Mouse (Mus musculus) small intestine, adult 2 months (tissue): ENCODE measurements around the gene Prodh2. TPM values are rescaled to one million over a fixed set of nuclear protein-coding genes. Genes with fewer than 3 reads are reported as not detected.

Experiments used
- H3K27ac ChIP-seq: fragments of 200-500 bp; 2 replicates; pipeline ENCODE4 v1.5.1; 2012; ENCODE audit warnings: low read depth, low read length, control low read depth, inconsistent platforms; ENCODE audit not compliant: insufficient read depth
- H3K27me3 ChIP-seq: fragments of 200-500 bp; 2 replicates; pipeline ENCODE4 v1.6.1; 2012; ENCODE audit warnings: mild to moderate bottlenecking, moderate library complexity, low read length, inconsistent platforms; ENCODE audit not compliant: control insufficient read depth, insufficient read depth
- H3K36me3 ChIP-seq: fragments of 200-500 bp; 2 replicates; pipeline ENCODE4 v1.6.1; 2012; ENCODE audit warnings: mild to moderate bottlenecking, low read length, control low read depth, inconsistent platforms; ENCODE audit not compliant: control insufficient read depth, insufficient read depth
- H3K4me1 ChIP-seq: fragments of 200-500 bp; 2 replicates; pipeline ENCODE4 v1.6.1; 2012; ENCODE audit warnings: low read length, inconsistent platforms, mixed read lengths; ENCODE audit not compliant: control insufficient read depth, insufficient read depth, insufficient read length
- H3K4me3 ChIP-seq: fragments of 200-500 bp; 2 replicates; pipeline ENCODE4 v1.5.1; 2012; ENCODE audit warnings: low read depth, mild to moderate bottlenecking, control low read depth, inconsistent platforms, low read length, moderate library complexity
- CTCF ChIP-seq: fragments of 200-500 bp; IDR thresholded peaks from 2 replicates; pipeline ENCODE4 v1.5.1; 2012; ENCODE audit warnings: low read depth, mild to moderate bottlenecking, control low read depth, inconsistent platforms, low read length, moderate library complexity, mixed read lengths; ENCODE audit not compliant: insufficient replicate concordance, insufficient read length; ENCODE audit errors: extremely low read depth
- POLR2A ChIP-seq: fragments of 200-500 bp; IDR thresholded peaks from 2 replicates; pipeline ENCODE4 v1.6.1; 2012; ENCODE audit warnings: low read depth, mild to moderate bottlenecking, control low read depth, inconsistent platforms, low read length, moderate library complexity
- WGBS: fragments of 180-500 bp; shearing (Covaris S2); methylation state at CpG from one replicate; pipeline ENCODE4 v1.1.7; 2018; 5-methylcytosine and 5-hydroxymethylcytosine counted together
- polyA plus RNA-seq: library from polyadenylated mRNA; depleted of rRNA; stranded (reverse); fragments of >200 nt; gene quantifications from 2 replicates; pipeline ENCODE4 v1.2.3, GENCODE M21; 2012; rRNA removed

Prodh2 gene
- polyA plus RNA-seq: 0.67 and 19.4 TPM in 2 replicates

- 28% methylated on average over 11 of the region's 11 CpGs for WGBS
- Histone ChIP-seq H3K27me3 (no peaks in the 10 kb centered on the region), H3K36me3 (no peaks in the 10 kb centered on the region), H3K4me1 (peaks cover 4% of the 10 kb centered on the region), H3K4me3 (no peak within 1 kb of the TSS), H3K27ac (no peak within 1 kb of the TSS)
- TF ChIP-seq POLR2A: no peak
- 0 out of 2 replicates have a peak, but pooled peaks have one; percentile 3 for TF ChIP-seq CTCF
These were observed at the start of gene Prodh2 for GRCm38 (mm10) chr7:30493401-30493931. Prodh2 (plus strand) TSS chr7:30493622.

GRCm38 (mm10) chr7:30443696-30444095, 49.7 kb upstream of the Prodh2 start:
- TF ChIP-seq POLR2A (no peak), CTCF (no peak)
- Histone ChIP-seq H3K4me1 (peaks cover 18% of the 10 kb centered on the region), H3K27me3 (0 out of 2 replicates have a peak, but pooled peaks cover 4% of the 10 kb centered on the region), H3K4me3 (peak overlapping the region; percentile 70), H3K27ac (no peak overlapping the region), H3K36me3 (peaks cover 3% of the 10 kb centered on the region; the same call in 1 of the 2 replicates)
- WGBS: 15% methylated on average over 9 of the region's 9 CpGs

GRCm38 (mm10) chr7:30444154-30444970, 49.1 kb upstream of the Prodh2 start:
- peaks cover 3% of the 10 kb centered on the region; the same call in 1 of the 2 replicates for H3K36me3 ChIP-seq
- peaks cover 18% of the 10 kb centered on the region for H3K4me1 ChIP-seq
- H3K27ac ChIP-seq: no peak overlapping the region
- 0 out of 2 replicates have a peak, but pooled peaks cover 4% of the 10 kb centered on the region for H3K27me3 ChIP-seq
- no peak for TF ChIP-seq POLR2A
- TF ChIP-seq CTCF: no peak
- peak overlapping the region; percentile 70 for H3K4me3 ChIP-seq
- 2% methylated on average over 38 of the region's 38 CpGs for WGBS

- Histone ChIP-seq H3K4me3 (peak within 1 kb of the TSS; percentile 70), H3K27ac (peak within 1 kb of the TSS; percentile 71), H3K36me3 (peaks cover 3% of the 10 kb centered on the region; the same call in 1 of the 2 replicates), H3K4me1 (peaks cover 18% of the 10 kb centered on the region), H3K27me3 (0 out of 2 replicates have a peak, but pooled peaks cover 4% of the 10 kb centered on the region)
- no peak for TF ChIP-seq POLR2A
- no peak for TF ChIP-seq CTCF
- 2% methylated on average over 71 of the region's 72 CpGs for WGBS
These were observed 48.3 kb upstream of the Prodh2 start, which contains the start of gene Aplp1 for GRCm38 (mm10) chr7:30444971-30445751. Aplp1 (minus strand) TSS chr7:30445535.

- 70% methylated on average over 7 of the region's 7 CpGs for WGBS
- Histone ChIP-seq H3K4me1 (peaks cover 21% of the 10 kb centered on the region), H3K27ac (no peak overlapping the region), H3K27me3 (peaks cover 10% of the 10 kb centered on the region), H3K36me3 (no peaks in the 10 kb centered on the region), H3K4me3 (no peak overlapping the region)
- TF ChIP-seq CTCF (no peak), POLR2A (no peak)
These were observed 43.2 kb upstream of the Prodh2 start for GRCm38 (mm10) chr7:30450241-30450640.

- no peaks in the 10 kb centered on the region for H3K36me3 ChIP-seq
- peak overlapping the region; percentile 4; the same call in 1 of the 2 replicates for H3K4me3 ChIP-seq
- peaks cover 13% of the 10 kb centered on the region for H3K4me1 ChIP-seq
- WGBS: 22% methylated on average over 25 of the region's 25 CpGs
- H3K27ac ChIP-seq: no peak overlapping the region
- no peak for TF ChIP-seq CTCF
- TF ChIP-seq POLR2A: no peak
- peaks cover 36% of the 10 kb centered on the region for H3K27me3 ChIP-seq
These were observed 40.1 kb upstream of the Prodh2 start for GRCm38 (mm10) chr7:30453327-30453726.

GRCm38 (mm10) chr7:30453766-30454165, 39.7 kb upstream of the Prodh2 start:
- no peaks in the 10 kb centered on the region for H3K36me3 ChIP-seq
- TF ChIP-seq POLR2A (no peak), CTCF (no peak)
- H3K4me3 ChIP-seq: peak overlapping the region; percentile 48
- H3K4me1 ChIP-seq: peaks cover 13% of the 10 kb centered on the region
- no peak overlapping the region for H3K27ac ChIP-seq
- peaks cover 36% of the 10 kb centered on the region for H3K27me3 ChIP-seq
- 2% methylated on average over 25 of the region's 25 CpGs for WGBS
